Mouse (Mus musculus): ENCODE data around the gene Olfr1420. TPM values are rescaled to one million over a fixed set of nuclear protein-coding genes. Genes with fewer than 3 reads are reported as not detected.
"Not testable (repeated sequence)": the region's sequence is repeated elsewhere in the genome, so short reads cannot be mapped to it uniquely, and the experiment has no call there.

Olfr1420 gene
- polyA plus RNA-seq, 1 experiment, result not detected

GRCm38 (mm10) chr19:11911603-11912002, 25.2 kb downstream of the Olfr1420 start:
- Histone ChIP-seq H3K27me3 (replicated peaks) (no peaks in the 10 kb centered on the region), H3K4me1 (peaks cover 32% of the 10 kb centered on the region), H3K36me3 (replicated peaks; ENCODE audit: low read length) (peaks cover 20% of the 10 kb centered on the region), H3K9me3 (no peaks in the 10 kb centered on the region), H3K4me3 (replicated peaks) (peak overlapping the region; percentile 95)
- TF ChIP-seq GATA1 (IDR thresholded peaks at IDR 0.05; ENCODE audit: borderline replicate concordance, low read length) (no peak), FLI1 (IDR thresholded peaks at IDR 0.05; ENCODE audit: low read length) (no peak)

GRCm38 (mm10) chr19:11912037-11912532, 25.7 kb downstream of the Olfr1420 start, which contains the start of gene Patl1:
Gene Patl1 (plus strand): TSS chr19:11912399.
- Histone ChIP-seq H3K9me3 (no peaks in the 10 kb centered on the region), H3K27me3 (replicated peaks) (no peaks in the 10 kb centered on the region)

GRCm38 (mm10) chr19:11912533-11913121, 26.3 kb downstream of the Olfr1420 start:
- Histone ChIP-seq H3K27me3 (replicated peaks) (no peaks in the 10 kb centered on the region), H3K9me3 (no peaks in the 10 kb centered on the region), H3K4me1 (peaks cover 42% of the 10 kb centered on the region), H3K4me3 (replicated peaks) (peak overlapping the region; percentile 95), H3K36me3 (replicated peaks; ENCODE audit: low read length) (peaks cover 23% of the 10 kb centered on the region)
- TF ChIP-seq GATA1 (IDR thresholded peaks at IDR 0.05; ENCODE audit: borderline replicate concordance, low read length) (no peak), FLI1 (IDR thresholded peaks at IDR 0.05; ENCODE audit: low read length) (no peak)

More at GRCm38 (mm10) chr19:11912037-11912532, 25.7 kb downstream of the Olfr1420 start, which contains the start of gene Patl1:
- peaks cover 20% of the 10 kb centered on the region for H3K36me3 ChIP-seq (replicated peaks; ENCODE audit: low read length)
- H3K4me3 ChIP-seq (replicated peaks), result peak within 1 kb of the TSS; percentile 95
- TF ChIP-seq FLI1 (IDR thresholded peaks at IDR 0.05; ENCODE audit: low read length), result no peak
- TF ChIP-seq GATA1 (IDR thresholded peaks at IDR 0.05; ENCODE audit: borderline replicate concordance, low read length), result no peak
- H3K4me1 ChIP-seq, result peaks cover 36% of the 10 kb centered on the region

GRCm38 (mm10) chr19:11915804-11916203, 29.4 kb downstream of the Olfr1420 start:
- no peak overlapping the region for H3K4me3 ChIP-seq (replicated peaks)
- no peaks in the 10 kb centered on the region for H3K9me3 ChIP-seq
- no peak for TF ChIP-seq FLI1 (IDR thresholded peaks at IDR 0.05; ENCODE audit: low read length)
- no peak for TF ChIP-seq GATA1 (IDR thresholded peaks at IDR 0.05; ENCODE audit: borderline replicate concordance, low read length)
- peaks cover 46% of the 10 kb centered on the region for H3K4me1 ChIP-seq
- peaks cover 45% of the 10 kb centered on the region for H3K36me3 ChIP-seq (replicated peaks; ENCODE audit: low read length)
- no peaks in the 10 kb centered on the region for H3K27me3 ChIP-seq (replicated peaks)

- H3K9me3 ChIP-seq, result no peaks in the 10 kb centered on the region
- peaks cover 18% of the 10 kb centered on the region for H3K4me1 ChIP-seq
- H3K27me3 ChIP-seq (replicated peaks), result no peaks in the 10 kb centered on the region
- H3K4me3 ChIP-seq (replicated peaks), result no peak overlapping the region
- peaks cover 84% of the 10 kb centered on the region for H3K36me3 ChIP-seq (replicated peaks; ENCODE audit: low read length)
- TF ChIP-seq GATA1 (IDR thresholded peaks at IDR 0.05; ENCODE audit: borderline replicate concordance, low read length) (no peak), FLI1 (IDR thresholded peaks at IDR 0.05; ENCODE audit: low read length) (no peak)
Observed at GRCm38 (mm10) chr19:11922068-11922467, 35.7 kb downstream of the Olfr1420 start.

- Histone ChIP-seq H3K36me3 (replicated peaks; ENCODE audit: low read length) (peaks cover 84% of the 10 kb centered on the region), H3K4me1 (peaks cover 17% of the 10 kb centered on the region)
- not testable (repeated sequence) for H3K9me3 ChIP-seq; H3K27me3 ChIP-seq (replicated peaks); H3K4me3 ChIP-seq (replicated peaks)
Observed at GRCm38 (mm10) chr19:11922515-11922914, 36.1 kb downstream of the Olfr1420 start.

GRCm38 (mm10) chr19:11926380-11926779, 40.0 kb downstream of the Olfr1420 start:
- H3K4me1 ChIP-seq, result peaks cover 19% of the 10 kb centered on the region
- no peaks in the 10 kb centered on the region for H3K27me3 ChIP-seq (replicated peaks)
- TF ChIP-seq GATA1 (IDR thresholded peaks at IDR 0.05; ENCODE audit: borderline replicate concordance, low read length) (no peak), FLI1 (IDR thresholded peaks at IDR 0.05; ENCODE audit: low read length) (no peak)
- H3K36me3 ChIP-seq (replicated peaks; ENCODE audit: low read length), result peaks cover 87% of the 10 kb centered on the region
- H3K9me3 ChIP-seq, result no peaks in the 10 kb centered on the region
- H3K4me3 ChIP-seq (replicated peaks), result no peak overlapping the region

- TF ChIP-seq GATA1 (IDR thresholded peaks at IDR 0.05; ENCODE audit: borderline replicate concordance, low read length) (no peak), FLI1 (IDR thresholded peaks at IDR 0.05; ENCODE audit: low read length) (no peak)
- H3K27me3 ChIP-seq (replicated peaks), result no peaks in the 10 kb centered on the region
- peaks cover 89% of the 10 kb centered on the region for H3K36me3 ChIP-seq (replicated peaks; ENCODE audit: low read length)
Observed at GRCm38 (mm10) chr19:11928025-11928748, 41.8 kb downstream of the Olfr1420 start.

GRCm38 (mm10) chr19:11946460-11946859, 60.1 kb downstream of the Olfr1420 start:
- not testable (repeated sequence) for H3K4me3 ChIP-seq (replicated peaks); H3K9me3 ChIP-seq; H3K27me3 ChIP-seq (replicated peaks); H3K4me1 ChIP-seq
- peaks cover 44% of the 10 kb centered on the region for H3K36me3 ChIP-seq (replicated peaks; ENCODE audit: low read length)

More at GRCm38 (mm10) chr19:11928025-11928748, 41.8 kb downstream of the Olfr1420 start:
- Histone ChIP-seq H3K4me3 (replicated peaks) (no peak overlapping the region), H3K4me1 (peaks cover 19% of the 10 kb centered on the region), H3K9me3 (no peaks in the 10 kb centered on the region)

Other genes with a start within 250 kb of the Olfr1420 start
- 0.74 and 1.9 TPM in 2 replicates for gene Ms4a3, start 245.7 kb upstream of the Olfr1420 start, polyA plus RNA-seq (2012; ENCODE audit: insufficient read depth, low replicate concordance)
- gene Oosp2, start 226.0 kb upstream of the Olfr1420 start, polyA plus RNA-seq (2012; ENCODE audit: insufficient read depth, low replicate concordance), result not detected in 2 replicates
- not detected in 2 replicates for gene Oosp1, start 195.4 kb upstream of the Olfr1420 start, polyA plus RNA-seq (2012; ENCODE audit: insufficient read depth, low replicate concordance)
- not detected in 2 replicates for gene Oosp3, start 189.5 kb upstream of the Olfr1420 start, polyA plus RNA-seq (2012; ENCODE audit: insufficient read depth, low replicate concordance)
- gene Gif, start 139.0 kb upstream of the Olfr1420 start, polyA plus RNA-seq (2012; ENCODE audit: insufficient read depth, low replicate concordance), result not detected in 2 replicates
- gene Mrpl16, start 116.2 kb upstream of the Olfr1420 start, polyA plus RNA-seq (2012; ENCODE audit: insufficient read depth, low replicate concordance), result 10.5 TPM in 1 of 2 replicates, not detected in the other
- 2.6 TPM in 1 of 2 replicates, not detected in the other for gene Stx3, start 67.2 kb upstream of the Olfr1420 start, polyA plus RNA-seq (2012; ENCODE audit: insufficient read depth, low replicate concordance)
- not detected in 2 replicates for gene Olfr1417, start 47.3 kb upstream of the Olfr1420 start, polyA plus RNA-seq (2012; ENCODE audit: insufficient read depth, low replicate concordance)
- gene Olfr1418, start 25.5 kb upstream of the Olfr1420 start, polyA plus RNA-seq (2012; ENCODE audit: insufficient read depth, low replicate concordance), result not detected in 2 replicates
- not detected in 2 replicates for gene Olfr1419, start 11.5 kb upstream of the Olfr1420 start, polyA plus RNA-seq (2012; ENCODE audit: insufficient read depth, low replicate concordance)
- gene Patl1, start 25.8 kb downstream of the Olfr1420 start, polyA plus RNA-seq (2012; ENCODE audit: insufficient read depth, low replicate concordance), result 2.4 and 5.5 TPM in 2 replicates
- 0.73 and 3.0 TPM in 2 replicates for gene Osbp, start 79.4 kb downstream of the Olfr1420 start, polyA plus RNA-seq (2012; ENCODE audit: insufficient read depth, low replicate concordance)
- not detected in 2 replicates for gene Olfr1423, start 154.8 kb downstream of the Olfr1420 start, polyA plus RNA-seq (2012; ENCODE audit: insufficient read depth, low replicate concordance)
- not detected in 2 replicates for gene Olfr1424, start 176.1 kb downstream of the Olfr1420 start, polyA plus RNA-seq (2012; ENCODE audit: insufficient read depth, low replicate concordance)
- not detected in 2 replicates for gene Olfr1425, start 191.2 kb downstream of the Olfr1420 start, polyA plus RNA-seq (2012; ENCODE audit: insufficient read depth, low replicate concordance)
- not detected in 2 replicates for gene Olfr1426, start 205.4 kb downstream of the Olfr1420 start, polyA plus RNA-seq (2012; ENCODE audit: insufficient read depth, low replicate concordance)
- gene Olfr1427, start 216.8 kb downstream of the Olfr1420 start, polyA plus RNA-seq (2012; ENCODE audit: insufficient read depth, low replicate concordance), result not detected in 2 replicates
- not detected in 2 replicates for gene Olfr1428, start 229.3 kb downstream of the Olfr1420 start, polyA plus RNA-seq (2012; ENCODE audit: insufficient read depth, low replicate concordance)
- gene Olfr76, start 236.6 kb downstream of the Olfr1420 start, polyA plus RNA-seq (2012; ENCODE audit: insufficient read depth, low replicate concordance), result not detected in 2 replicates

Measured in megakaryocyte, embryonic 14.5 days (primary cell).